Mouse (Mus musculus) urinary bladder, postnatal 10 days (tissue): Measurements from ENCODE around the gene Thumpd3.
A peak's percentile ranks its signal among the peaks of the same experiment; 100 is the strongest.

Experiments used
- DNase-seq: peaks from one replicate; pipeline ENCODE4 v3.0.0; 2022; ENCODE audit warnings: low spot score

The Thumpd3 gene

GRCm38 (mm10) chr6:113037946-113038734 lies 7.9 kb upstream of the Thumpd3 start:
- no peak for DNase-seq

- DNase-seq, result no peak
These were observed 7.3 kb upstream of the Thumpd3 start for GRCm38 (mm10) chr6:113038735-113039058.

GRCm38 (mm10) chr6:113040319-113040718 lies 5.7 kb upstream of the Thumpd3 start:
- no peak for DNase-seq

GRCm38 (mm10) chr6:113041215-113041990 lies 4.6 kb upstream of the Thumpd3 start:
- DNase-seq, result no peak

- DNase-seq, result no peak
These were observed 450 bp upstream of the Thumpd3 start for GRCm38 (mm10) chr6:113045575-113045974.

GRCm38 (mm10) chr6:113047016-113047746 lies 1.2 kb downstream of the Thumpd3 start:
- no peak for DNase-seq

- no peak for DNase-seq
These were observed 2.3 kb downstream of the Thumpd3 start for GRCm38 (mm10) chr6:113048371-113048770.

GRCm38 (mm10) chr6:113049159-113049558 lies 3.1 kb downstream of the Thumpd3 start:
- DNase-seq, result no peak

- DNase-seq, result no peak
These were observed 6.9 kb downstream of the Thumpd3 start for GRCm38 (mm10) chr6:113052972-113053371.

GRCm38 (mm10) chr6:113054552-113055107 lies 8.6 kb downstream of the Thumpd3 start:
- no peak for DNase-seq

- DNase-seq, result no peak
These were observed 15.0 kb downstream of the Thumpd3 start for GRCm38 (mm10) chr6:113060892-113061563.

GRCm38 (mm10) chr6:113062253-113062652 lies 16.2 kb downstream of the Thumpd3 start:
- no peak for DNase-seq

- no peak for DNase-seq
These were observed 17.3 kb downstream of the Thumpd3 start for GRCm38 (mm10) chr6:113063363-113063762.

- DNase-seq, result no peak
These were observed 19.2 kb downstream of the Thumpd3 start for GRCm38 (mm10) chr6:113065186-113065585.

- no peak for DNase-seq
These were observed 23.1 kb downstream of the Thumpd3 start for GRCm38 (mm10) chr6:113069154-113069553.

GRCm38 (mm10) chr6:113075261-113075660 lies 29.2 kb downstream of the Thumpd3 start:
- DNase-seq, result no peak

- peak; percentile 84 for DNase-seq
These were observed 30.1 kb downstream of the Thumpd3 start for GRCm38 (mm10) chr6:113076012-113076685.

GRCm38 (mm10) chr6:113076686-113077516 lies 30.9 kb downstream of the Thumpd3 start, which contains the start of gene Setd5:
Gene Setd5, plus strand, starts transcription at chr6:113077365.
- peak; percentile 96 for DNase-seq

GRCm38 (mm10) chr6:113077569-113078030 lies 31.6 kb downstream of the Thumpd3 start:
- no peak for DNase-seq
